Mouse (Mus musculus) midbrain, postnatal 0 days (tissue): ENCODE data around the gene Tmem19. TPM values are rescaled to one million over a fixed set of nuclear protein-coding genes. Genes with fewer than 3 reads are reported as not detected.

Source experiments
- ATAC-seq: fragments of 200-750 bp; cut with Nextera tagmentation; 2 replicates; pipeline ENCODE4 v1.8.0; 2017; ENCODE audit warnings: moderate number of reproducible peaks, mild to moderate bottlenecking, moderate TSS enrichment, moderate library complexity; ENCODE audit not compliant: low FRiP score
- DNase-seq: peaks from one replicate; pipeline ENCODE4 v3.0.0-alpha.2; 2015; ENCODE audit warnings: low spot score
- H3K27ac ChIP-seq: fragments of 300-500 bp; sonication (generic); 2 replicates; pipeline ENCODE4 v1.5.1; 2014; ENCODE audit warnings: low read depth, mild to moderate bottlenecking, low read length, mixed read lengths
- H3K27me3 ChIP-seq: fragments of 300-500 bp; sonication (generic); 2 replicates; pipeline ENCODE4 v1.6.1; 2014; ENCODE audit warnings: low read length, control low read depth, mixed read lengths; ENCODE audit not compliant: insufficient read depth
- H3K36me3 ChIP-seq: fragments of 300-500 bp; sonication (generic); 2 replicates; pipeline ENCODE4 v1.6.1; 2014; ENCODE audit warnings: low read length, control low read depth, mixed read lengths; ENCODE audit not compliant: insufficient read depth
- H3K4me1 ChIP-seq: fragments of 300-500 bp; sonication (generic); 2 replicates; pipeline ENCODE4 v1.6.1; 2014; ENCODE audit warnings: mild to moderate bottlenecking, control low read depth, antibody characterized with exemption, low read length, mixed read lengths; ENCODE audit not compliant: insufficient read depth
- H3K4me2 ChIP-seq: fragments of 300-500 bp; sonication (generic); 2 replicates; pipeline ENCODE4 v1.6.1; 2014; ENCODE audit warnings: low read depth, mild to moderate bottlenecking, low read length, mixed read lengths; ENCODE audit not compliant: poor library complexity, severe bottlenecking
- H3K4me3 ChIP-seq: fragments of 300-500 bp; sonication (generic); 2 replicates; pipeline ENCODE4 v1.5.1; 2014; ENCODE audit warnings: low read depth, mild to moderate bottlenecking, low read length, moderate library complexity
- H3K9ac ChIP-seq: fragments of 300-500 bp; sonication (generic); replicated peaks from 2 replicates; pipeline ENCODE4 v1.6.1; 2014; ENCODE audit warnings: mild to moderate bottlenecking, low read length, moderate library complexity, mixed read lengths; ENCODE audit not compliant: poor library complexity, severe bottlenecking
- H3K9me3 ChIP-seq: fragments of 300-500 bp; sonication (generic); 2 replicates; pipeline ENCODE4 v1.6.1; 2016; ENCODE audit warnings: low read length, control low read depth
- CTCF ChIP-seq: IDR thresholded peaks from 2 replicates; pipeline ENCODE4 v1.5.1; 2016; ENCODE audit warnings: antibody characterized with exemption, mild to moderate bottlenecking
- WGBS: fragments of 180-500 bp; shearing (Covaris S2); extraction: QIAGEN DNeasy Blood & Tissue Kit; methylation state at CpG from one replicate; pipeline ENCODE4 v1.1.7; 2014; 5-methylcytosine and 5-hydroxymethylcytosine counted together
- polyA plus RNA-seq: library from polyadenylated mRNA; unstranded; fragments of >200 nt; fragmentation: Nextera tagmentation; extraction: Ambion mirVana; gene quantifications from 2 replicates; pipeline ENCODE4 v1.2.1, GENCODE M21; 2015
- total RNA-seq: library from RNA; depleted of rRNA; stranded (reverse); fragments of >200 nt; gene quantifications from 2 replicates; pipeline ENCODE4 v1.2.3, GENCODE M21; 2014

The Tmem19 gene
- total and polyA plus RNA-seq, 2 experiments from 2014 or later: 22.1 to 36.6 TPM

GRCm38 (mm10) chr10:115385018-115386002, 23.0 kb upstream of the Tmem19 start:
- peak overlapping the region; percentile 89 for H3K4me3 ChIP-seq
- H3K9ac ChIP-seq: peak overlapping the region; percentile 87
- H3K4me1 ChIP-seq: peaks cover 11% of the 10 kb centered on the region
- no peaks in the 10 kb centered on the region for H3K27me3 ChIP-seq
- DNase-seq (peak; percentile 28), ATAC-seq (peak; percentile 25; the same call in 1 of the 2 replicates)
- peaks cover 2% of the 10 kb centered on the region; the same call in 1 of the 2 replicates for H3K36me3 ChIP-seq
- H3K27ac ChIP-seq: peak overlapping the region; percentile 97
- H3K9me3 ChIP-seq: no peaks in the 10 kb centered on the region
- WGBS: under 1% methylated on average over 64 of the region's 101 CpGs
- H3K4me2 ChIP-seq: peak overlapping the region; percentile 71
- no peak for TF ChIP-seq CTCF

- peak within 1 kb of the TSS; percentile 71 for H3K4me2 ChIP-seq
- DNase-seq: peak; percentile 99
- peak within 1 kb of the TSS; percentile 89 for H3K4me3 ChIP-seq
- WGBS: under 1% methylated on average over 62 of the region's 65 CpGs
- peak; percentile 86 for TF ChIP-seq CTCF
- peak; percentile 97 for ATAC-seq
- H3K9ac ChIP-seq: peak within 1 kb of the TSS; percentile 87
- no peaks in the 10 kb centered on the region for H3K27me3 ChIP-seq
- no peaks in the 10 kb centered on the region for H3K9me3 ChIP-seq
- peak within 1 kb of the TSS; percentile 97 for H3K27ac ChIP-seq
- H3K4me1 ChIP-seq: peaks cover 11% of the 10 kb centered on the region
- H3K36me3 ChIP-seq: no peaks in the 10 kb centered on the region
These were observed 22.1 kb upstream of the Tmem19 start, which contains the start of the genes Thap2 and Zfc3h1 for GRCm38 (mm10) chr10:115384221-115385017. Thap2 (minus strand) TSS chr10:115384443. Zfc3h1 (plus strand) TSS chr10:115384959.

DNA sequence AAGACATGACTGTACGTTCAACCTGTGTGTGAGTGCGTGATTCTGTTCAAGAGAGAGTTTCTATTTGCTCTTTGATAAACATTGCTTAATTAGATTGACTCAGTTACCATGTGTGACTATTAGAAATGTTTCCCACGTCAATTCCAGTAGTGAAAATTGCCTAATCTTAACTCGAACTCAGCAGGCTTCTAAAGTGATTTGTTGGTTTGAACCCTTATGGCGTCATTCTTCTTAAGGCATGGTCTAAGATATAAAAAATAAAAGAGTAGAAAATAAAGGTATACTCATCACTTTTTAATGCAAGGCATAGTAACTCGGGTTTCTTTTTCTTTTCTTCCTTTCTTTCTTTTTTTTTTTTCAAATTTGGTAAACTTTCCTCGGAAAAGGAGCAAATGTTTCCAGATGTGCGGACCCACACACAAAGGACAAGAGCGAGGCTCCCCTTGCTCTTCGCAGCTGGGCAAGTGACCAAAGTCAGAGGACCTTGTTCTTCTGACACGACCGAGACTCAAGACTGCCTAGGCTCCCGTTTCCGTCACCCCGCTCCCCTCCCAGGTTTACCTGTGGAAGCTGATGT, 21.4 kb upstream of the Tmem19 start:
- under 1% methylated on average over 15 of the region's 15 CpGs for WGBS
- TF ChIP-seq CTCF: no peak
- peak overlapping the region; percentile 87 for H3K9ac ChIP-seq
- no peaks in the 10 kb centered on the region for H3K27me3 ChIP-seq
- peak overlapping the region; percentile 89 for H3K4me3 ChIP-seq
- ATAC-seq: no peak
- H3K4me2 ChIP-seq: peak overlapping the region; percentile 69
- H3K36me3 ChIP-seq: no peaks in the 10 kb centered on the region
- peak overlapping the region; percentile 97 for H3K27ac ChIP-seq
- peaks cover 11% of the 10 kb centered on the region for H3K4me1 ChIP-seq
- H3K9me3 ChIP-seq: no peaks in the 10 kb centered on the region
- DNase-seq: peak; percentile 8

GRCm38 (mm10) chr10:115382846-115383643, 20.7 kb upstream of the Tmem19 start:
- Histone ChIP-seq H3K9me3 (no peaks in the 10 kb centered on the region), H3K36me3 (no peaks in the 10 kb centered on the region), H3K27me3 (no peaks in the 10 kb centered on the region), H3K4me3 (peak overlapping the region; percentile 89), H3K4me2 (peak overlapping the region; percentile 69), H3K4me1 (peaks cover 9% of the 10 kb centered on the region), H3K9ac (peak overlapping the region; percentile 44), H3K27ac (no peak overlapping the region)
- WGBS: 8% methylated on average over 12 of the region's 12 CpGs
- DNase-seq (peak; percentile 7), ATAC-seq (no peak)
- TF ChIP-seq CTCF: no peak

DNA sequence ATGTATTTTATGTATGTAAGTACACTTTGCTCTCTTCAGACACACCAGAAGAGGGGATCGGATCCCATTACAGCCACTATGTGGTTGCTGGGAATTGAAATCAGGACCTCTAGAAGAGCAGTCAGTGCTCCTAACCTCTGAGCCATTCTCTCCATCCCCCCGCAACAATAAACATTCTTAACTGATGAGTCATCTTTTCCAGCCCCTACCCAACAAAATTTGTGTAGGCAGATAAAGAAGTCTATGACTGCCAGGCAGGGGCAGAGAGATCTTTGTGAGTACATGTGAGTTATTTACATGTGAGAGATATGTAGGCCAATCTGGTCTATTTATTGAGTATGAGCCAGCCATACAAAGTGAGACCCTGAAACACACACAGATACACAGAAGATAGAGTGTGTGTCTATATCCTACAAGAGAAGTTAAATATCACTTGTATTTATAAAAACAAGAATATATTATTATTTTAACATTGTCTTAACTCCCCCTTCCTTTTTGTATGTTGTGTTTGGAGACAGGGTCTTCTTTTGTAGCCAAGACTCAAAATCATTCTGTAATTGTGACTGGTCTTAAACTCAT, 19.3 kb upstream of the Tmem19 start:
- H3K4me2 ChIP-seq: no peak overlapping the region
- DNase-seq (no peak), ATAC-seq (no peak)
- peaks cover 6% of the 10 kb centered on the region; the same call in 1 of the 2 replicates for H3K4me1 ChIP-seq
- no peaks in the 10 kb centered on the region for H3K36me3 ChIP-seq
- TF ChIP-seq CTCF: no peak
- WGBS: 77% methylated on average over 2 of the region's 2 CpGs
- H3K27me3 ChIP-seq: no peaks in the 10 kb centered on the region
- H3K4me3 ChIP-seq: no peak overlapping the region
- no peak overlapping the region for H3K9ac ChIP-seq
- H3K9me3 ChIP-seq: no peaks in the 10 kb centered on the region
- H3K27ac ChIP-seq: no peak overlapping the region
